Mouse (Mus musculus) neural tube, embryonic 12.5 days (tissue): ENCODE measurements around the gene Hnrnpa3. TPM values are rescaled to one million over a fixed set of nuclear protein-coding genes. Genes with fewer than 3 reads are reported as not detected.

Experiments used
- ATAC-seq: fragments of 200-750 bp; cut with Nextera tagmentation; 2 replicates; pipeline ENCODE4 v1.8.0; 2017; ENCODE audit warnings: low read depth, mild to moderate bottlenecking, moderate TSS enrichment, moderate library complexity; ENCODE audit not compliant: low FRiP score
- H3K27ac ChIP-seq: fragments of 300-500 bp; sonication (generic); 2 replicates; pipeline ENCODE4 v1.5.1; 2016
- H3K27me3 ChIP-seq: fragments of 300-500 bp; sonication (generic); replicated peaks from 2 replicates; pipeline ENCODE4 v1.6.1; 2016; ENCODE audit warnings: mild to moderate bottlenecking
- H3K36me3 ChIP-seq: fragments of 300-500 bp; sonication (generic); 2 replicates; pipeline ENCODE4 v1.6.1; 2016; ENCODE audit warnings: mild to moderate bottlenecking
- H3K4me1 ChIP-seq: fragments of 300-500 bp; sonication (generic); 2 replicates; pipeline ENCODE4 v1.6.1; 2016
- H3K4me2 ChIP-seq: fragments of 300-500 bp; sonication (generic); replicated peaks from 2 replicates; pipeline ENCODE4 v1.6.1; 2016; ENCODE audit warnings: mild to moderate bottlenecking
- H3K4me3 ChIP-seq: fragments of 300-500 bp; sonication (generic); 2 replicates; pipeline ENCODE4 v1.5.1; 2016
- H3K9ac ChIP-seq: fragments of 300-500 bp; sonication (generic); 2 replicates; pipeline ENCODE4 v1.6.1; 2016; ENCODE audit warnings: mild to moderate bottlenecking
- H3K9me3 ChIP-seq: fragments of 300-500 bp; sonication (generic); 2 replicates; pipeline ENCODE4 v1.6.1; 2016; ENCODE audit warnings: mild to moderate bottlenecking
- WGBS: fragments of 180-500 bp; shearing (Covaris S2); methylation state at CpG from one replicate; pipeline ENCODE4 v1.1.7; 2016; 5-methylcytosine and 5-hydroxymethylcytosine counted together
- polyA plus RNA-seq: library from polyadenylated mRNA; unstranded; fragments of >200 nt; fragmentation: Nextera tagmentation; extraction: Ambion mirVana; gene quantifications from 2 replicates; pipeline ENCODE4 v1.2.1, GENCODE M21; 2016

Gene Hnrnpa3
- polyA plus RNA-seq, 1 experiment from 2014 or later, result 334 TPM

GRCm38 (mm10) chr2:75669491-75670445 is 10.7 kb downstream of the Hnrnpa3 start:
- Histone ChIP-seq H3K27ac (no peak overlapping the region), H3K27me3 (no peaks in the 10 kb centered on the region), H3K4me3 (no peak overlapping the region), H3K4me1 (no peaks in the 10 kb centered on the region), H3K9ac (no peak overlapping the region), H3K4me2 (no peak overlapping the region), H3K36me3 (peaks cover 4% of the 10 kb centered on the region; the same call in 1 of the 2 replicates), H3K9me3 (no peaks in the 10 kb centered on the region)
- ATAC-seq, result no peak
- WGBS, result 44% methylated on average over 14 of the region's 14 CpGs

GRCm38 (mm10) chr2:75670446-75671336 is 11.6 kb downstream of the Hnrnpa3 start:
- no peak for ATAC-seq

GRCm38 (mm10) chr2:75671337-75671660 is 12.2 kb downstream of the Hnrnpa3 start:
- ATAC-seq, result no peak
- Histone ChIP-seq H3K4me1 (no peaks in the 10 kb centered on the region), H3K27me3 (no peaks in the 10 kb centered on the region), H3K4me3 (no peak overlapping the region), H3K9me3 (no peaks in the 10 kb centered on the region), H3K4me2 (no peak overlapping the region), H3K27ac (no peak overlapping the region), H3K36me3 (peaks cover 8% of the 10 kb centered on the region), H3K9ac (no peak overlapping the region)
- WGBS, result 78% methylated on average over 2 of the region's 2 CpGs

More at GRCm38 (mm10) chr2:75670446-75671336, 11.6 kb downstream of the Hnrnpa3 start:
- no peaks in the 10 kb centered on the region for H3K9me3 ChIP-seq
- no peak overlapping the region for H3K4me2 ChIP-seq
- no peak overlapping the region for H3K9ac ChIP-seq
- H3K36me3 ChIP-seq, result peaks cover 4% of the 10 kb centered on the region; the same call in 1 of the 2 replicates
- no peak overlapping the region for H3K4me3 ChIP-seq
- no peak overlapping the region for H3K27ac ChIP-seq
- no peaks in the 10 kb centered on the region for H3K27me3 ChIP-seq
- H3K4me1 ChIP-seq, result no peaks in the 10 kb centered on the region
- 84% methylated on average over 6 of the region's 6 CpGs for WGBS

GRCm38 (mm10) chr2:75672561-75672960 is 13.5 kb downstream of the Hnrnpa3 start:
- no peaks in the 10 kb centered on the region for H3K27me3 ChIP-seq
- H3K4me3 ChIP-seq, result no peak overlapping the region
- no peaks in the 10 kb centered on the region for H3K9me3 ChIP-seq
- peaks cover 13% of the 10 kb centered on the region for H3K36me3 ChIP-seq
- ATAC-seq, result no peak
- no peak overlapping the region for H3K27ac ChIP-seq
- H3K9ac ChIP-seq, result no peak overlapping the region
- H3K4me2 ChIP-seq, result no peak overlapping the region
- H3K4me1 ChIP-seq, result no peaks in the 10 kb centered on the region
- 88% methylated on average over 3 of the region's 3 CpGs for WGBS

GRCm38 (mm10) chr2:75676567-75676966 is 17.5 kb downstream of the Hnrnpa3 start:
- Histone ChIP-seq H3K36me3 (peaks cover 13% of the 10 kb centered on the region), H3K27me3 (no peaks in the 10 kb centered on the region), H3K4me2 (no peak overlapping the region), H3K27ac (no peak overlapping the region), H3K4me1 (no peaks in the 10 kb centered on the region), H3K4me3 (no peak overlapping the region), H3K9ac (no peak overlapping the region), H3K9me3 (no peaks in the 10 kb centered on the region)
- WGBS, result 77% methylated on average over 14 of the region's 14 CpGs
- ATAC-seq, result no peak

- ATAC-seq, result no peak
- WGBS, result 93% methylated on average over 8 of the region's 8 CpGs
Observed at GRCm38 (mm10) chr2:75679947-75680346, 20.9 kb downstream of the Hnrnpa3 start.

GRCm38 (mm10) chr2:75681439-75681838 is 22.4 kb downstream of the Hnrnpa3 start:
- H3K4me3 ChIP-seq, result no peak overlapping the region
- no peaks in the 10 kb centered on the region for H3K9me3 ChIP-seq
- ATAC-seq, result no peak
- no peak overlapping the region for H3K4me2 ChIP-seq
- 80% methylated on average over 7 of the region's 7 CpGs for WGBS
- H3K4me1 ChIP-seq, result no peaks in the 10 kb centered on the region; the same call in 1 of the 2 replicates
- H3K27ac ChIP-seq, result no peak overlapping the region
- no peaks in the 10 kb centered on the region for H3K27me3 ChIP-seq
- peaks cover 3% of the 10 kb centered on the region for H3K36me3 ChIP-seq
- H3K9ac ChIP-seq, result no peak overlapping the region

More at GRCm38 (mm10) chr2:75679947-75680346, 20.9 kb downstream of the Hnrnpa3 start:
- Histone ChIP-seq H3K4me2 (no peak overlapping the region), H3K4me3 (no peak overlapping the region), H3K9ac (no peak overlapping the region), H3K9me3 (no peaks in the 10 kb centered on the region), H3K27ac (no peak overlapping the region), H3K27me3 (no peaks in the 10 kb centered on the region), H3K36me3 (peaks cover 9% of the 10 kb centered on the region), H3K4me1 (no peaks in the 10 kb centered on the region; the same call in 1 of the 2 replicates)

- H3K36me3 ChIP-seq, result no peaks in the 10 kb centered on the region
- WGBS, result 80% methylated on average over 15 of the region's 15 CpGs
- ATAC-seq, result no peak
- H3K4me2 ChIP-seq, result no peak overlapping the region
- H3K27me3 ChIP-seq, result no peaks in the 10 kb centered on the region
- no peak overlapping the region for H3K27ac ChIP-seq
- no peaks in the 10 kb centered on the region; the same call in 1 of the 2 replicates for H3K4me1 ChIP-seq
- no peak overlapping the region for H3K9ac ChIP-seq
- H3K9me3 ChIP-seq, result no peaks in the 10 kb centered on the region
- no peak overlapping the region for H3K4me3 ChIP-seq
Observed at GRCm38 (mm10) chr2:75682978-75683709, 24.1 kb downstream of the Hnrnpa3 start.

- H3K4me2 ChIP-seq, result no peak overlapping the region
- H3K36me3 ChIP-seq, result no peaks in the 10 kb centered on the region
- no peak overlapping the region for H3K4me3 ChIP-seq
- no peak overlapping the region for H3K9ac ChIP-seq
- no peak for ATAC-seq
- no peak overlapping the region for H3K27ac ChIP-seq
- 76% methylated on average over 3 of the region's 3 CpGs for WGBS
- H3K9me3 ChIP-seq, result no peaks in the 10 kb centered on the region
- no peaks in the 10 kb centered on the region for H3K27me3 ChIP-seq
- no peaks in the 10 kb centered on the region; the same call in 1 of the 2 replicates for H3K4me1 ChIP-seq
Observed at GRCm38 (mm10) chr2:75684526-75684925, 25.5 kb downstream of the Hnrnpa3 start.

GRCm38 (mm10) chr2:75685458-75685861 is 26.4 kb downstream of the Hnrnpa3 start:
- Histone ChIP-seq H3K4me1 (no peaks in the 10 kb centered on the region; the same call in 1 of the 2 replicates), H3K27ac (no peak overlapping the region), H3K4me2 (no peak overlapping the region), H3K9me3 (no peaks in the 10 kb centered on the region), H3K9ac (no peak overlapping the region), H3K4me3 (no peak overlapping the region), H3K36me3 (no peaks in the 10 kb centered on the region), H3K27me3 (no peaks in the 10 kb centered on the region)
- no peak for ATAC-seq
- 87% methylated on average over 6 of the region's 6 CpGs for WGBS

- Histone ChIP-seq H3K9me3 (no peaks in the 10 kb centered on the region), H3K27me3 (no peaks in the 10 kb centered on the region), H3K4me2 (no peak overlapping the region), H3K9ac (no peak overlapping the region), H3K4me3 (no peak overlapping the region), H3K36me3 (no peaks in the 10 kb centered on the region), H3K4me1 (no peaks in the 10 kb centered on the region; the same call in 1 of the 2 replicates), H3K27ac (no peak overlapping the region)
- ATAC-seq, result no peak
- 94% methylated on average over 10 of the region's 10 CpGs for WGBS
Observed at GRCm38 (mm10) chr2:75687040-75687749, 28.1 kb downstream of the Hnrnpa3 start.
